Mouse (Mus musculus) G1E (cell line): ENCODE measurements around the gene Dcxr.

Source experiments
- CTCF ChIP-seq: IDR thresholded peaks from 2 replicates; pipeline ENCODE4 v1.5.1; 2012; ENCODE audit warnings: low read depth, low read length, inconsistent platforms, mixed read lengths
- GATA1 ChIP-seq: IDR thresholded peaks from 2 replicates; pipeline ENCODE4 v1.6.1; 2012; ENCODE audit warnings: borderline replicate concordance, low read length, inconsistent platforms, mixed read lengths

GRCm38 (mm10) chr11:120736424-120736823, 9.3 kb upstream of the Dcxr start:
- TF ChIP-seq GATA1 (no peak), CTCF (no peak)
